Mouse (Mus musculus) ES-E14 (cell line): ENCODE measurements at regions not wholly inside any gene's neighbourhood (a gene's known extent, or its start where the extent isn't known, plus 50 kb on each side); places are given as distances from the start of the nearest gene placed in this dataset.

ENCODE experiments used
- CHD2 ChIP-seq: IDR thresholded peaks from 2 replicates; pipeline ENCODE4 v1.6.1; 2014; ENCODE audit warnings: mild to moderate bottlenecking, low read depth, low read length, inconsistent platforms
- HCFC1 ChIP-seq: IDR thresholded peaks from 2 replicates; pipeline ENCODE4 v1.6.1; 2012; ENCODE audit warnings: low read length, inconsistent platforms, borderline replicate concordance; ENCODE audit not compliant: insufficient read depth
- MAFK ChIP-seq: IDR thresholded peaks from 2 replicates; pipeline ENCODE4 v1.6.1; 2014; ENCODE audit warnings: mild to moderate bottlenecking, low read depth, low read length, inconsistent platforms; ENCODE audit not compliant: insufficient read depth
- ZC3H11A ChIP-seq: IDR thresholded peaks from 2 replicates; pipeline ENCODE4 v1.6.1; 2012; ENCODE audit warnings: low read depth, mild to moderate bottlenecking, inconsistent platforms, low read length, borderline replicate concordance
- ZNF384 ChIP-seq: IDR thresholded peaks from 2 replicates; pipeline ENCODE4 v1.6.1; 2012; ENCODE audit warnings: low read depth, low read length, inconsistent platforms

- TF ChIP-seq ZNF384 (0 out of 2 replicates have a peak, but pooled peaks have one; percentile 61), ZC3H11A (no peak), CHD2 (0 out of 2 replicates have a peak, but pooled peaks have one; percentile 20), HCFC1 (no peak), MAFK (no peak)
Observed at GRCm38 (mm10) chr1:156997476-156998305, 58.3 kb upstream of the Ralgps2 start.
